Mouse (Mus musculus): Measurements from ENCODE around the gene Siae. TPM values are rescaled to one million over a fixed set of nuclear protein-coding genes. Genes with fewer than 3 reads are reported as not detected.

Gene Siae
- polyA plus RNA-seq, 1 experiment, result 10.0 TPM

DNA sequence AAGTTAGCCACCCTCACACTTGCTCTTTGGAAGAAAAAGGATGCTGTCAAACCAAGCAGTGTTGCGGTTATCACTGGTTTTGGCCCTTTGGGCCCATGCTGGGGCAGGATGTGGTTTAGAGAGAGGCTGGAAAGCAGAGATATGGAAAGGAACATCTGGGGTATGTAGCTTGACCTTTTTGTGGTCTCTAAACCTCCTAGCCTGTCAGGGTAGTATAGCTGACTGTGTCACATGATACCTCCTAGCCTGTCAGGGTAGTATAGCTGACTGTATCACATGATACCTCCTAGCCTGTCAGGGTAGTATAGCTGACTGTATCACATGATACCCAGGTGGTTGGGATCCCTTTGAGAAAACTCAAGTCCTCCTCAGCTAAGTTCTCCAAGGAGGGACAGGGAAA lies 1.2 kb upstream of the Siae start:
- H3K36me3 ChIP-seq (ENCODE audit: control insufficient read depth, insufficient read depth, low read length), result no peaks in the 10 kb centered on the region
- H3K4me1 ChIP-seq (replicated peaks; ENCODE audit: control insufficient read depth, insufficient read depth, low read length), result peaks cover 31% of the 10 kb centered on the region
- no peak overlapping the region for H3K27ac ChIP-seq (ENCODE audit: control insufficient read depth, insufficient read depth, low read length)
- H3K27me3 ChIP-seq (ENCODE audit: control insufficient read depth, insufficient read depth, low read length), result no peaks in the 10 kb centered on the region
- TF ChIP-seq POLR2A (IDR thresholded peaks at IDR 0.05; ENCODE audit: control insufficient read depth, extremely low read depth, insufficient read depth, low read length, poor library complexity) (no peak), CTCF (IDR thresholded peaks at IDR 0.05; ENCODE audit: borderline replicate concordance, control insufficient read depth, extremely low read depth, insufficient read depth, low read length, poor library complexity) (no peak)
- WGBS, result 8% methylated on average over 1 of the region's 1 CpGs
- H3K4me3 ChIP-seq (ENCODE audit: control insufficient read depth, insufficient read depth, low read length), result no peak overlapping the region
- no peak for DNase-seq

DNA sequence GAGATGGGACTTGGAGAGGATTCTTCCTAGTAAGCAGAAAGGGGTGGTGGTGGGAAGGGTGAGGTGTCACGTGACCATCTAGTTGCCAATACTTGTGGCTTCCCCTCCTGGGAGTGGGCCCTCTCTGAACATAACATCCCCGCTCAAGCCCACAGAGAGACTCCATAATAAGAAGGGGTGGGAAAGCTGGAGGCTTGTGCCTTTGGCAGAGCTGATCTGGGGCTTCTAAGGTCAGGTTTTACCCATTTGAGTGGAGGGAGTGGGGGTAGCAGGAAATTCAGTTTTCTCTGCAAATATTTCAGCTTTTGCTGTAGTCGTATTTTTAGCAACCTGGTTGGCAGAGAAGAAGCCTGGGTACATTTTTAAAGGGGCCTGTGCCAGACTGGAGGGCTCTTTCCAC lies 868 bp downstream of the Siae start:
- Histone ChIP-seq H3K4me1 (replicated peaks; ENCODE audit: control insufficient read depth, insufficient read depth, low read length) (peaks cover 31% of the 10 kb centered on the region), H3K4me3 (ENCODE audit: control insufficient read depth, insufficient read depth, low read length) (no peak overlapping the region), H3K27ac (ENCODE audit: control insufficient read depth, insufficient read depth, low read length) (no peak overlapping the region), H3K27me3 (ENCODE audit: control insufficient read depth, insufficient read depth, low read length) (no peaks in the 10 kb centered on the region), H3K36me3 (ENCODE audit: control insufficient read depth, insufficient read depth, low read length) (no peaks in the 10 kb centered on the region)
- no peak for DNase-seq
- 52% methylated on average over 3 of the region's 3 CpGs for WGBS
- no peak for TF ChIP-seq CTCF (IDR thresholded peaks at IDR 0.05; ENCODE audit: borderline replicate concordance, control insufficient read depth, extremely low read depth, insufficient read depth, low read length, poor library complexity)

DNA sequence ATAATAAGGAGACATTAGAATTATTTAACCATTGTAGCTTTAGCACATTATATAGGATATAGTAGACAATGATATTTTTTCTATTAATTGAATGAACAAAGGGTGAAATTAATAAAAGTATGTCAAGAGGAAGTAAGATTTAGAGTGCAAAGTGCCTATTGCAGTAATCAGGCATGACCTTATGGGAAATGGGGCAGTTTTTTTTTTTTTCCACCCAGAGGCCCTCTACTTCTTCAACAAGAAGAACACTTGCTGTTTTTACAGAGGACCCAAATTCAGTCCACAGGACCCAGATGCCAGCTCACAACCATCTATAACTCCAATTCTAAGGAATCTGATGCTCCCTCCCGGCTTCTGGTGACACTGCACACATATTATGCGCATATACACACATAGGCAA lies 5.1 kb downstream of the Siae start:
- no peaks in the 10 kb centered on the region for H3K36me3 ChIP-seq (ENCODE audit: control insufficient read depth, insufficient read depth, low read length)
- no peaks in the 10 kb centered on the region for H3K27me3 ChIP-seq (ENCODE audit: control insufficient read depth, insufficient read depth, low read length)
- peaks cover 1% of the 10 kb centered on the region; the same call in 1 of the 2 replicates for H3K4me1 ChIP-seq (replicated peaks; ENCODE audit: control insufficient read depth, insufficient read depth, low read length)
- no peak overlapping the region for H3K27ac ChIP-seq (ENCODE audit: control insufficient read depth, insufficient read depth, low read length)
- H3K4me3 ChIP-seq (ENCODE audit: control insufficient read depth, insufficient read depth, low read length), result no peak overlapping the region
- TF ChIP-seq CTCF (IDR thresholded peaks at IDR 0.05; ENCODE audit: borderline replicate concordance, control insufficient read depth, extremely low read depth, insufficient read depth, low read length, poor library complexity), result no peak
- TF ChIP-seq POLR2A (IDR thresholded peaks at IDR 0.05; ENCODE audit: control insufficient read depth, extremely low read depth, insufficient read depth, low read length, poor library complexity), result no peak
- WGBS, result 95% methylated on average over 2 of the region's 2 CpGs
- no peak for DNase-seq

DNA sequence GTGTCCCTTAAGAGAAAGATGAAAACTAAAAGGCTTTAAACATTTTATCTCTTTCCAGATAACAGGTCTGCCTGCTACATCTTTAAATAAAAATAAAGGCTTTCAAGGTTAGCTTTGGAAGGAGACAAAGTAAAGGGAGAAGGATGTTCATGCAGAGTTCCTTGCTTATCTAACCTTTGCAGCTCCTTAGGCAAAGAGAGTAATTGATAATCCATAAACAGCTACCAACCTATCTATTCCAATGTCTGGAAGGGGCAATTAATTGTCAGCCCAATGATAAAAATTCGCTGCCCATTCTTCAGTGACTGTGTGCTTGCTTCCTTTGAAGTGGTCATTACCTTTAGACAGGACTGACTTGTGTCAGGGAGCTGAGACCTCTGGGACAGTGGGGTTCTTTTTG lies 8.3 kb downstream of the Siae start:
- DNase-seq, result no peak
- TF ChIP-seq POLR2A (IDR thresholded peaks at IDR 0.05; ENCODE audit: control insufficient read depth, extremely low read depth, insufficient read depth, low read length, poor library complexity) (no peak), CTCF (IDR thresholded peaks at IDR 0.05; ENCODE audit: borderline replicate concordance, control insufficient read depth, extremely low read depth, insufficient read depth, low read length, poor library complexity) (no peak)
- Histone ChIP-seq H3K27me3 (ENCODE audit: control insufficient read depth, insufficient read depth, low read length) (0 out of 2 replicates have a peak, but pooled peaks cover 3% of the 10 kb centered on the region), H3K4me1 (replicated peaks; ENCODE audit: control insufficient read depth, insufficient read depth, low read length) (peaks cover 12% of the 10 kb centered on the region), H3K27ac (ENCODE audit: control insufficient read depth, insufficient read depth, low read length) (no peak overlapping the region), H3K4me3 (ENCODE audit: control insufficient read depth, insufficient read depth, low read length) (no peak overlapping the region), H3K36me3 (ENCODE audit: control insufficient read depth, insufficient read depth, low read length) (no peaks in the 10 kb centered on the region)
- 75% methylated on average over 1 of the region's 1 CpGs for WGBS

DNA sequence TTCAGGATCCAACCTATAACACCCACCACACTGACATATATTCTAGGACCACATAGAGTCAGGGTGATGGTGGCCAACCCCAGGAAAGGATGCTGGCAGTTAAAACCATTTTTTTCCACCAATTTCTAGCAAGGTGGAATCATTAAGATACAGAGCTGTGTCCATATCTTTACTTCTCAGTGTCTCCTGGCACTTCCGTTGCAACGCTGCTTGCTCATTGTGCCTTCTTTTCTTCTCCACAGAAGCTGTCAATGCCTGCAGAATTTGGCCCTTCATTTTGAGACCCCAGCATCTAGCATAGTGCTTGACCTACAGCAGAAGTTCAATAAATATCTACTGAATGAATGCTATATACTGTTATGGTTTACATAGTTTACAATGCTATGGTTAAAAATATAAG lies 11.5 kb downstream of the Siae start:
- Histone ChIP-seq H3K36me3 (ENCODE audit: control insufficient read depth, insufficient read depth, low read length) (no peaks in the 10 kb centered on the region), H3K27me3 (ENCODE audit: control insufficient read depth, insufficient read depth, low read length) (0 out of 2 replicates have a peak, but pooled peaks cover 3% of the 10 kb centered on the region), H3K27ac (ENCODE audit: control insufficient read depth, insufficient read depth, low read length) (no peak overlapping the region), H3K4me3 (ENCODE audit: control insufficient read depth, insufficient read depth, low read length) (no peak overlapping the region), H3K4me1 (replicated peaks; ENCODE audit: control insufficient read depth, insufficient read depth, low read length) (peaks cover 12% of the 10 kb centered on the region)
- 94% methylated on average over 2 of the region's 2 CpGs for WGBS
- TF ChIP-seq CTCF (IDR thresholded peaks at IDR 0.05; ENCODE audit: borderline replicate concordance, control insufficient read depth, extremely low read depth, insufficient read depth, low read length, poor library complexity) (no peak), POLR2A (IDR thresholded peaks at IDR 0.05; ENCODE audit: control insufficient read depth, extremely low read depth, insufficient read depth, low read length, poor library complexity) (no peak)
- DNase-seq, result no peak

DNA sequence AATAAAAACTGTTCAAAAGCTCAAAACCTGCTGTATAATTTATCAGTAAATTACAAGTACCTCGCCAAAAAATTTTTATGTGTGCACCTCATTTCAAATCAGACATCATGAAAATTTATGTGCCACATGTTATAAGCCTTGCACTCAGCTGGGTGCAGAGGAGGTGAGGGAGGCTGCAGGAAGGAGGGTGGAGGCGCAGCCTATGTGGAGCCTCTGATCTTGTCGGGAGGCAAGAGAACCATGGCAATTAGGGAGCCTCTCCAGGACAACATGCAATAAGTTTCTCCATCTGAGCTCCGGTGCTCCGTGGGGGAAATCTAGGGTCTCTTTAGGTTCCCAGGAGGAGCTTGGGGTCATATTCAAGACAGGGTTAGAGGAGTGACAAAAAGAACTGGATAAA lies 12.0 kb downstream of the Siae start:
- Histone ChIP-seq H3K27ac (ENCODE audit: control insufficient read depth, insufficient read depth, low read length) (no peak overlapping the region), H3K4me3 (ENCODE audit: control insufficient read depth, insufficient read depth, low read length) (no peak overlapping the region), H3K36me3 (ENCODE audit: control insufficient read depth, insufficient read depth, low read length) (no peaks in the 10 kb centered on the region), H3K4me1 (replicated peaks; ENCODE audit: control insufficient read depth, insufficient read depth, low read length) (peaks cover 12% of the 10 kb centered on the region), H3K27me3 (ENCODE audit: control insufficient read depth, insufficient read depth, low read length) (0 out of 2 replicates have a peak, but pooled peaks cover 3% of the 10 kb centered on the region)
- TF ChIP-seq CTCF (IDR thresholded peaks at IDR 0.05; ENCODE audit: borderline replicate concordance, control insufficient read depth, extremely low read depth, insufficient read depth, low read length, poor library complexity) (no peak), POLR2A (IDR thresholded peaks at IDR 0.05; ENCODE audit: control insufficient read depth, extremely low read depth, insufficient read depth, low read length, poor library complexity) (no peak)
- WGBS, result 26% methylated on average over 5 of the region's 5 CpGs
- DNase-seq, result no peak

Measured in thymus, adult 2 months (tissue).